Mouse (Mus musculus): Measurements from ENCODE around the gene Grid2. TPM values are rescaled to one million over a fixed set of nuclear protein-coding genes. Genes with fewer than 3 reads are reported as not detected.

Gene Grid2
- polyA plus RNA-seq, 1 experiment from 2014 or later, result 1.3 TPM

DNA sequence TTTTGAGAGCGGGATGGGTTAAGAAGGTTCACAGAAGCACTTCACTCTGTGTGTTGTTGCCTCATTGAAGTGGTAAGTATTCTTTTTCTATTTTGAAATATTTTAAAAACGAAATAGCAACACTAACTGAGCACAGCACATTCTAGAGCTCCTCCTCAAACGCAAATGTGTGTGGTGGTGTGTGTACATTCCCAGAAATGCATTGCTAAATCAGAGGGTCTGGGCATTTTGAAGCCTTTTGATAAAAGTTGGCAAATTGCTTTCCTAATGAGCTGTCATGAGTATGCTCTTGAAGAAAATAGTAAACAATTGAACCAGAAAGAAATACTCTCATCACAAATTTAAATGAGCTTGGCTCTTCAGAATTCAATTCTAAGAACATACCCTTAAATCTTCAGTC, 1325.7 kb downstream of the Grid2 start:
- no peaks in the 10 kb centered on the region for H3K4me1 ChIP-seq
- H3K4me2 ChIP-seq, result no peak overlapping the region
- no peak overlapping the region for H3K9ac ChIP-seq
- H3K9me3 ChIP-seq, result no peaks in the 10 kb centered on the region
- no peak overlapping the region for H3K27ac ChIP-seq
- no peaks in the 10 kb centered on the region for H3K36me3 ChIP-seq
- ATAC-seq (ENCODE audit: insufficient number of reproducible peaks, low FRiP score, low TSS enrichment, low read depth), result no peak
- WGBS, result 79% methylated on average over 3 of the region's 3 CpGs
- no peak overlapping the region for H3K4me3 ChIP-seq
- H3K27me3 ChIP-seq, result no peaks in the 10 kb centered on the region

DNA sequence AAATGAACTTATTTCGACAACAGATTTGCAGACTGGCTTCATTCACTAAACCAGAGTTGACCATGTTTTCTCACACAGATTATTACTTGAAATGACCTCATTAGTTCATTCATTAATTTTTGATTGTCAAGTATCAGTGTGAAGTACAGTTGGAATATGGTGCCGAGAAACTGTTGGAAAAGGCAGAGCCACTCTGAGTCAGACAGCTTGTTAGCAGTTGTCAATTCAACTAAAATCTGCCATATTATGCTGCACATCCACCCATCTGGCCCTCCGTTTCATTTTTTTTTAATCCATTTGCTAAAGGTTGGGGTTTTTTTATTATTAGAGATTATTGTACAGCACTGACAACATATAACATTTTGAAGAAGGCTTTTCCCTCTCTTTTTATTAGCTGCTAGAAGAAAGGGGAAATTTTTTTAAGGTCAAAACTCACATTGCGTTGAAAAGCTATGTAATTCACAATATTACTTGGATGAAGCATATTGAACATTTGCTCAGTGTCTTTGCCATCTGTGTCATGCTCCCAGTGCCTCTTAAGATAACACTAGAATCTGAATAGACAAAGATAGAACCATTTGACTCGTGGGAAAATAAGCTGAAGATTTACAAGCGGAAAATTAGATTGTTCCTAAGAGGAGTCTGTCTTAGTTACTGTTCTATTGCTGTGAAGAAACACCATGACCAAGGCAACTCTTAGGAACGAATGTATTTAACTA, 1333.0 kb downstream of the Grid2 start:
- no peak overlapping the region for H3K27ac ChIP-seq
- no peak overlapping the region for H3K4me2 ChIP-seq
- H3K9ac ChIP-seq, result no peak overlapping the region
- H3K9me3 ChIP-seq, result no peaks in the 10 kb centered on the region
- no peaks in the 10 kb centered on the region for H3K27me3 ChIP-seq
- H3K36me3 ChIP-seq, result no peaks in the 10 kb centered on the region
- H3K4me3 ChIP-seq, result no peak overlapping the region
- WGBS, result 83% methylated on average over 7 of the region's 7 CpGs
- no peak for ATAC-seq (ENCODE audit: insufficient number of reproducible peaks, low FRiP score, low TSS enrichment, low read depth)
- H3K4me1 ChIP-seq, result no peaks in the 10 kb centered on the region

DNA sequence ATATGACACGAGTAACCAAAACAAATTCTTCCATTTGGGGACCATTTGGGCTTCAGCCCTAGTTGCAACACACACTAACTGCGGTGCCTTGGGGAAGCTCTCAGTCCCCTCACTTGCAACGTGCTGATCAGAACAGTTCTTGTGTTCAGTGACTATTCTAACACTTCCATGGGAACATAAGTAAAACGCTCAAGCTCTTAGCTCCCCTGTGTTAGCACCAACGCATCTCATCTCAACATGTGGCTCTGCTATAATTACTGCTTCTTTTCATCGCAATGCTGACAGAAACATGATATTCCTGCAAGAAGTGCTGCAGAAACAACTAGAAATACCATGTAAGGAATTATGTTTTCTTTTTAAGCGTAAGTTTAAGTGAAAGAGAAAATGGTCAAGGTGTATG, 1340.6 kb downstream of the Grid2 start:
- Histone ChIP-seq H3K27ac (no peak overlapping the region), H3K36me3 (no peaks in the 10 kb centered on the region), H3K4me1 (no peaks in the 10 kb centered on the region), H3K4me3 (no peak overlapping the region), H3K9me3 (no peaks in the 10 kb centered on the region), H3K9ac (no peak overlapping the region), H3K27me3 (no peaks in the 10 kb centered on the region), H3K4me2 (no peak overlapping the region)
- WGBS, result 54% methylated on average over 7 of the region's 7 CpGs
- no peak for ATAC-seq (ENCODE audit: insufficient number of reproducible peaks, low FRiP score, low TSS enrichment, low read depth)

DNA sequence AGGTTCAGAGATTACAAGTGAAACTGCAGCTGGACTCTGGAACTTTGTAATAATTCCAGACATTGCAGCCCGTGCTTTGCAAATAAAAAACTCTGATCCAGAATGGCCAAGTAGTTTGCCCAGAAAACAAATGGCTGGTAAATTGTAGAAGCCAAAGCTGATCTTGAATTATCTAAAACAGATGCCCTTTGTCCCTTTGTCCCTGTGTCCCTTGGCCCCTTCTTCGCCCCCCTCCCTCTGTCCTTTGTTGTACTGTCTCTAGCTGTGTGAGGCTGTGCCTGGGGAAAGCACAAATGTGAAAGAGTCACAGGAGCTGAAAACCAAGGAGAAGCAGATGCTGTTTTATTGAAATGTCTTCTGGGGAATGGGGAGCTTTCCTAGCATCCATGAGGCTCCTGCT, 1341.2 kb downstream of the Grid2 start:
- no peaks in the 10 kb centered on the region for H3K27me3 ChIP-seq
- no peaks in the 10 kb centered on the region for H3K9me3 ChIP-seq
- ATAC-seq (ENCODE audit: insufficient number of reproducible peaks, low FRiP score, low TSS enrichment, low read depth), result no peak
- H3K27ac ChIP-seq, result no peak overlapping the region
- no peak overlapping the region for H3K9ac ChIP-seq
- no peaks in the 10 kb centered on the region for H3K4me1 ChIP-seq
- WGBS, result 64% methylated on average over 2 of the region's 2 CpGs
- no peak overlapping the region for H3K4me3 ChIP-seq
- H3K4me2 ChIP-seq, result no peak overlapping the region
- no peaks in the 10 kb centered on the region for H3K36me3 ChIP-seq

DNA sequence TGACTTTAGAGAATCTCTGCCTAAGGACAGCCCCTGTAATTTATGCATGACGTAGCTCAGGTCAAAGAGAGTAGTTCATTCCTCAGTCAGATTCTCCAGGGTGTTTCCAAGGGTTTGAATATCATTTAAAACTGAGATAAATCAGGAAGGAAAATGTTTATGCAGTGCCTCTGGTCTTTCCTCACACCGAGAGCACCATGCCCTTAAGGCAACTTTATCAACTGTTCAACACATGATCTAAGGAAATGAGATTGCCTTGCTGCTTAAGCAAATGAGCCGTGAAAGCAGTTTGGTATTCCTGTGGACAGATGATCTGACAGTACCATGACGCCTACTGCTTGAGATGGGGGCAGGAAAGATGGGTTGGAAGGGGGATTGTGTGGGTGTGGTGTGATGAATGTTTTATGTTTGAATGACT, 1342.5 kb downstream of the Grid2 start:
- Histone ChIP-seq H3K27ac (no peak overlapping the region), H3K36me3 (no peaks in the 10 kb centered on the region), H3K27me3 (no peaks in the 10 kb centered on the region), H3K4me1 (no peaks in the 10 kb centered on the region), H3K4me2 (no peak overlapping the region), H3K9ac (no peak overlapping the region), H3K9me3 (no peaks in the 10 kb centered on the region), H3K4me3 (no peak overlapping the region)
- ATAC-seq (ENCODE audit: insufficient number of reproducible peaks, low FRiP score, low TSS enrichment, low read depth), result no peak
- WGBS, result 31% methylated on average over 4 of the region's 4 CpGs

DNA sequence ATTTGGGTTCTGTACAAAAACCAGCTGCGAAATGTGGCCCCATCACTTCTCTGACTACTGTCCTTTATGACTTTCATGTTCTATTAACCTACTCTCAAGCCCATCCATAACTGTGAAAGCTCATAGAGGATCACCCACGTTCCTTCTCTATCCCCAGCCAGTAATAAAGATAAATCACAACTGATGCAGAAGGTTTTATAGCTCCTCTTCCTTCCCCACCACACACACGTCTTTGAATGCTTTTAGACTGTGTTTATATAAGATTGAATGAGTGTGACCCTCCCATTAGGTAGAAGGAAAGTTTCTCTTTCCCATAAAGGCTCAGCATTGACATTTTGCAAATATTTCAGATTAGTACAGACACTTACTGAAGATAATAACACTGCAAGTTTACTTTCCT, 1350.1 kb downstream of the Grid2 start:
- Histone ChIP-seq H3K4me3 (no peak overlapping the region), H3K27ac (no peak overlapping the region), H3K4me1 (no peaks in the 10 kb centered on the region), H3K4me2 (no peak overlapping the region), H3K27me3 (no peaks in the 10 kb centered on the region), H3K36me3 (no peaks in the 10 kb centered on the region), H3K9me3 (no peaks in the 10 kb centered on the region), H3K9ac (no peak overlapping the region)
- WGBS, result 40% methylated on average over 3 of the region's 3 CpGs
- ATAC-seq (ENCODE audit: insufficient number of reproducible peaks, low FRiP score, low TSS enrichment, low read depth), result no peak

GRCm38 (mm10) chr6:64607041-64607440, 1351.4 kb downstream of the Grid2 start:
- Histone ChIP-seq H3K9me3 (no peaks in the 10 kb centered on the region), H3K36me3 (no peaks in the 10 kb centered on the region), H3K4me3 (no peak overlapping the region), H3K27ac (no peak overlapping the region), H3K9ac (no peak overlapping the region), H3K4me2 (no peak overlapping the region), H3K4me1 (no peaks in the 10 kb centered on the region), H3K27me3 (no peaks in the 10 kb centered on the region)
- 88% methylated on average over 1 of the region's 1 CpGs for WGBS
- ATAC-seq (ENCODE audit: insufficient number of reproducible peaks, low FRiP score, low TSS enrichment, low read depth), result no peak

- Histone ChIP-seq H3K4me1 (no peaks in the 10 kb centered on the region), H3K27me3 (no peaks in the 10 kb centered on the region), H3K27ac (no peak overlapping the region), H3K4me3 (no peak overlapping the region), H3K4me2 (no peak overlapping the region), H3K9me3 (no peaks in the 10 kb centered on the region), H3K9ac (no peak overlapping the region), H3K36me3 (no peaks in the 10 kb centered on the region)
- 7% methylated on average over 1 of the region's 1 CpGs for WGBS
- ATAC-seq (ENCODE audit: insufficient number of reproducible peaks, low FRiP score, low TSS enrichment, low read depth), result no peak
Observed at GRCm38 (mm10) chr6:64607942-64608341, 1352.3 kb downstream of the Grid2 start.

DNA sequence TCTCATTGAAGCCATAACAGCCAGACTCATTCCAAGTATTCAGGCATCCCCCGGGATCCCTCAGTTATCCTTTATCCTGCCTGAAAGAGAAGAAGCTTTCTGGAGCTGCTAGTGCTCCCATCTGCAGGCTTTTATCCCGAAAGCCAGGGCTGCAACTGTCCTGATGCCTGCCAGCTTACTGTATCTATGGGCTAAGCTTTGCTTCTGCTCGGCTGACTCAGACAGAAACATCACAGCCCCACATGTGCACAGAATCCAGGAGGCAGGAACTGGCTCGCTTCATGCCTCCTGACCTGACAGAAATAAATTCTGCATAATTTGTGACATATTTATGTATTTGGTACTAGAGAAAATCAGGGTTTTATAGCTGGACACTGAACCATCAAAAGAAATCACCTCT, 1361.2 kb downstream of the Grid2 start:
- ATAC-seq (ENCODE audit: insufficient number of reproducible peaks, low FRiP score, low TSS enrichment, low read depth), result no peak
- H3K4me3 ChIP-seq, result no peak overlapping the region
- no peaks in the 10 kb centered on the region for H3K36me3 ChIP-seq
- no peaks in the 10 kb centered on the region for H3K9me3 ChIP-seq
- H3K4me1 ChIP-seq, result no peaks in the 10 kb centered on the region
- H3K4me2 ChIP-seq, result no peak overlapping the region
- WGBS, result 51% methylated on average over 4 of the region's 4 CpGs
- H3K9ac ChIP-seq, result no peak overlapping the region
- no peak overlapping the region for H3K27ac ChIP-seq
- no peaks in the 10 kb centered on the region for H3K27me3 ChIP-seq

DNA sequence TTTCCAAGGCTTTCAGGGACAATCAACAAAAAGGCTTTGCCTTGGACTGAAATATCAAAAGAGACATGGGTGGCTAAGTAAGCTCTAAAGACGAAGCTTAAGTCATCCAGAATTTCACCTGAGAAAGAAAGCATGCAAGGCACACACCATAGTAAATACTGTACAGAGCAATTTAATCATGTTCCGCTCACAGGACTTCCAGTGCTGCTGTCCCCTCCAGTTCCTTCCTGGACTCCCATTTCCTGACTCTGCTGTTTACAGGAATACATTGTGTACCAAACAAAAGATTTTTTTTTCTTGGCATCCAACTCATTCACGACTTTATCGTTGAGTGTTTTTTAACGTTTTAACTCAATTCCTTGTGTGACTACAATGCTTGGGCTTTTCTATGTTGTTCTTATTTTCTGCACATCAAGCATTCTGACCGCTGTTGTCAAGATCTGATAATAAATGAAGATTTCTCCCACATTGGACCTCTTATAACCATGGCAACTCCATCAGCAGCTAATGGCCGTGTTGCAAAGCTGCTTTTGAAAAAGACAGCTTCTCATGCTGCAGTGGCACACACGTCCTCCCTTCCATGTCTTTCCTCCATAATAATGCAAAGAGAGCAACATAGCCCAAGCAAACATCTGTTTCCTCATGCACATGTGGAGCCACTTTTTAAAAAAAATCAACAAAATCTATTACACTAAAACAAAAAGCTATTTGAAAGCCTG, 1361.9 kb downstream of the Grid2 start:
- Histone ChIP-seq H3K27ac (no peak overlapping the region), H3K27me3 (no peaks in the 10 kb centered on the region), H3K4me3 (no peak overlapping the region), H3K36me3 (no peaks in the 10 kb centered on the region), H3K4me1 (no peaks in the 10 kb centered on the region), H3K9ac (no peak overlapping the region), H3K4me2 (no peak overlapping the region), H3K9me3 (no peaks in the 10 kb centered on the region)
- WGBS, result 71% methylated on average over 8 of the region's 8 CpGs
- ATAC-seq (ENCODE audit: insufficient number of reproducible peaks, low FRiP score, low TSS enrichment, low read depth), result no peak

GRCm38 (mm10) chr6:64623404-64623803, 1367.7 kb downstream of the Grid2 start:
- no peaks in the 10 kb centered on the region for H3K27me3 ChIP-seq
- 39% methylated on average over 3 of the region's 3 CpGs for WGBS
- no peaks in the 10 kb centered on the region for H3K4me1 ChIP-seq
- H3K4me2 ChIP-seq, result no peak overlapping the region
- H3K4me3 ChIP-seq, result no peak overlapping the region
- no peaks in the 10 kb centered on the region for H3K9me3 ChIP-seq
- ATAC-seq (ENCODE audit: insufficient number of reproducible peaks, low FRiP score, low TSS enrichment, low read depth), result no peak
- H3K36me3 ChIP-seq, result no peaks in the 10 kb centered on the region
- no peak overlapping the region for H3K27ac ChIP-seq
- no peak overlapping the region for H3K9ac ChIP-seq

GRCm38 (mm10) chr6:64647661-64648060, 1392.0 kb downstream of the Grid2 start:
- no peak overlapping the region for H3K27ac ChIP-seq
- H3K36me3 ChIP-seq, result no peaks in the 10 kb centered on the region
- no peak overlapping the region for H3K9ac ChIP-seq
- no peak overlapping the region for H3K4me3 ChIP-seq
- ATAC-seq (ENCODE audit: insufficient number of reproducible peaks, low FRiP score, low TSS enrichment, low read depth), result no peak
- no peaks in the 10 kb centered on the region for H3K9me3 ChIP-seq
- H3K4me2 ChIP-seq, result no peak overlapping the region
- H3K4me1 ChIP-seq, result no peaks in the 10 kb centered on the region
- H3K27me3 ChIP-seq, result no peaks in the 10 kb centered on the region

Measured in limb, embryonic 15.5 days (tissue).